Mouse (Mus musculus): ENCODE results near the gene Edaradd.

Edaradd gene

DNA sequence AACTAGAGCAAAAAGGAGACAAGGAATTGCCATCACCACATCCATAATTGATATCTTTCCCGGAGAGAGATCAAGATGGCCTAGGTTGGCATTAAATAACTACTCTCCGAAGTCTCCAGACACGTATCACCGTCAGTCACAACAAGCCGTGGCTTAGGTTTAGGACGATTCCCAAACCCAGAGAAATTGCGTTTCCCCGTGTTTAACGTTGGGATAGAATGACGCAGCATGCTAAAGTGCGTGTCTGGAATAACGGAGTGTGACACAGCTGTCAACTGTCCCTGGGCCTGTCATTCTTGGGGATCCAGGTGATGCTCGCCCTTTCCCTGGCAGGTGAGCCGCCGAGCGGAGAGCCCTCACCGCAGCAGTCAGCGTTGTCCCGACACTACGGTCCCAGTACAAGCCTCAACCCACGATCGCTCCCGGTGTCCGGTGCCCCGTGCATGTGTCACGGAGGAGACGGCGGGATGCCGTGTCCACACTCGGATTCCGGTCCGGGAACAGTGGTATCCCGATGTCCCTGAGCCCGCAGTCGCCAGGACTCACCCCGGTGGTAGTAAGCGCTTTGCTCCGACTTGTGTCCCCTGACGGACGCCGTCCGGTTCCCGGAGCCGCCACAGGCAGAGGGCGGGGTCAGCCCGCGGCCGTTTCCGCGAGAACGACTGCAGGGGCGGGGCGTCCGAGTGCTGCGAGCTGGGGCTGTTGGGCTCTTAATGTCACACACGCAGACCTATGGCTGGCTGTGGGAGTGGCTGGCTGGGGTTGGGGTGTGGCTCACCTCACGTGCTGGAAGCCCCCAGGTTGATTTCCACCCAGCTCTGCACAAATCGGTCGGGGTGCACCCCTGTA lies 59.1 kb downstream of the Edaradd start:
- DNase-seq, result peak; percentile 93 to 95

DNA sequence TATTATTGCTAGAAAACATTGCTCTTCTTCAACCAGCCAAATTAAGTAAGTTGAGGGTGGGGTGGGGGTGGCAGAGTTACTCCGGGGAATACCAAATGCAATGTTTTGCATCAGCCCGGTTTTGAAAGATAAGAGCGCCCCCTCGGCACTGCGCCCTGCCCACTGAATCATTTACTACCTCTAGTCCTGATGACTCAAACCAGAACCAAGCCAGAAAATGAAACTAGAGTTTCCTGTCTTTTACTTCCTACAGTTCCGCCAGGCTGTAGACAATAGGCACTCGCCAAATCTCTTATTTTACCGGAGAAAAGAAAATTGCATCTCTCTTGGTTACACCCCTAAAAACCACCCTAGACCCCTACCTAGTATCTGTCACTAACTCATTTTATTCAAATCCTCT lies 59.8 kb downstream of the Edaradd start:
- peak; percentile 63 to 72 for DNase-seq

DNA sequence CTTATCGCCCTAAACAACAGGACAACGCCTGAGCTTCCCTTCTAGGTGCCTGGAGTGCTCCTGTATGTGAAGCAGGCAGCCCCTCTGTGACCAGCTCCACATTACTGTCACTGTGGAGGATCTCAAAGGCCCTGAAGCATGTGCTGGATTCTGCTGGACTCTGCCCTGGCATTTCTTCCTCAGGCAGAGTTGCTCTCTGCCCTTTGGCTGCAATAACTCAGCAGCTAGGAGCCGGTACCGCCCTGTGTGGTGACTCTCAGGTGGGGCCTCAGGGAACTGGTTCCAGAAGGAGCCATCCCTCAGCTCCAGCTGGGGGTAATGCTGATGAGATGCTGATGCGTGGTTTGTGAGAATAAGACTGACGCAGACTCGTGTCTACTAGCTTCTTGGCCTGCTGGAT lies 63.5 kb downstream of the Edaradd start:
- peak; percentile 67 to 70 for DNase-seq

DNA sequence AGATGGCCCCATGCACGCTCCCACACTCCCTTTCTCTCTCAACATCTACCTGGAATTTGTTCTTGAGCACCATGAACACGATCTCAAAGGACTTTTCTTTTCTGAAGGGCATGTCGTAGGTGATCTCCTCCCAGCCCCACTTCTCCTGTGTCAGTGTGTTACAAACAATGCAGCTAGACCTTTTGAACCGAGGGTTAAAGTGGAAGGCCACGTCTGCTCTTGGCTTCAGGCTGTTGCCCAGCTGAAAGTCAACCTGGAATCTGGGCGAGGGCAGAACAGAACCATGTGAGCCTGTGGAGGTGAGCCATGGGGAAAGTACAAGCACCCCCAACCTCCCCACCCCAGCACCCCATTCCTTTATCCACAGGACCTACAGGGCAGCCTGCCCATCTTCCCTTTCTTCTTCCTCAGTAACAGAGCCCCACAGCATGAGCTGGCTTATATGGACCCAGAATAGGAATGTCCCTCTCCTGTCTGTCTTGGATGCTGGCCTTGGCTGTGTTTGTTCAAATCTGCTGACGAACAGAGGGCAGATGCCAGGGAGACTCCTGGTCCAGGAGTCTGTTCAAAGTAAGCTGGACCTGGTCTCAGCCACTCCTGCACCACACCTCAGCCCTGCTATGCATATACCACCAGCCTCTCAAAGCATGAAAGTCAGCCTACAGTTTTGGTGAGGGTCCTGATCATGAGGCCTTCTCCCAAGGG lies 65.4 kb downstream of the Edaradd start:
- DNase-seq, result peak in 1 of 2 experiments; percentile 29

DNA sequence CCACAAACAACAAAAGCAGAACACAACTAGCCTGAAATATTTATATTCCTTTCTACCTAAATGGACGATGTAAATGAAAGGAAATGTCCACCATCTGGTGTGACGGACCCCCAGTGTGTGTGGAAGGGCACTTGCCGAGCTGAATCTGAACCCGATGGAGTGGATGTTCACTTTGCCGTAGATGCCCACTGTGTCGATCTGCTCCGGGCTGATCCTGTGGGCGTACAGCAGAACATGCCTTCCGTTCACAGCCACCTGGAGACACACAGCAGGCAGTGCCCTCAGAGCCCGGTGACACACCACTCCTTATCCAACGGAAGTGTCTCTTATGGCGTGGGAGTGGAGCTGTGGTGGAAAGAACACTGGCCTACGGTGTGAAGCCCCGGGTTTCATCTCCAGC lies 67.1 kb downstream of the Edaradd start:
- DNase-seq, result no peak

DNA sequence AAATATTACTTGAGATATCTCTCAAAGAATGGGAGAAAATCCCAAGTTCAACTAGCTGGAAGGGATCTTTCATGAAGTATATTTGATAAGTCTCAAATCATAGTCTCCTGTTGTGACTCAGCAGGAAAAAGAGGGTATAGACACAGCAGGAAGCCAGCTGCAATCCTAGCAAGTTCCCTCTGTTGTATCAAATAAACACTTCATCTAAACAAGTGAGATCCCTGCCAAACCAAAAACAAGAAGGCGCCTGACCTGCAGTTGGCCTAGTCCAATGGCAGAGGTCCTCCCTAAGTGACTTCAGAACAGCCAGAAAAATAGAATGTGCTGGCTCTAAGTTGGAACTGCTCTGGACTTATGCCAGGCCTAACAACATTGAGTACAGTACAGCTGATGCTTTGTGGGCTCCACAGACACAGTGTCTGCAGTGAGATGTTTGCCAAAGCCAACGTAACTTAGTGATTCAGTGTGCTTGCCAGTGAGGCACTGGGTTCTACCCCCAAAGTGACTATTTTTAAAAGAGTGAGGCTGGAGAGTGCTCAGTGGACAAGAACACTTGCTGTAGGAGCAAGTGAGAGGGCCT lies 78.1 kb downstream of the Edaradd start:
- peak; percentile 10 to 20 for DNase-seq

DNA sequence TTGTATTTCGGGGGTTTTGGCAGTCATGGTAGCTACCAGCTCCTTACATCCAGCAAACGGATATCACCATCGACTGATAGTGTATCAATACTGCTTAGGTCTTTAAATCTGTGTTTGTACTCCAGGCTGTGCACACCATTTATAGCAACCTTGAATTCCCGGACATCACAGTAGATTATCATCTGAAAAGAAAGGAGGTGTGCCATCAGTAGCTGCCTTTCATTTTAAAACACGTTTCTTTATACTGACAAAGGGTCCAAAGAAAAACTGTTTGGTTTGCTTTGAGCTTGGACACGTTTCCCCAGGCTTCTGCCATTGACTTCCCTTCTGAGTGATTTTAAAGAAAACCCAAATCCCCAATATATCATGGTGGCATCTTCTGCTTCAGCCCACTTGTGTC lies 79.4 kb downstream of the Edaradd start:
- no peak for DNase-seq

DNA sequence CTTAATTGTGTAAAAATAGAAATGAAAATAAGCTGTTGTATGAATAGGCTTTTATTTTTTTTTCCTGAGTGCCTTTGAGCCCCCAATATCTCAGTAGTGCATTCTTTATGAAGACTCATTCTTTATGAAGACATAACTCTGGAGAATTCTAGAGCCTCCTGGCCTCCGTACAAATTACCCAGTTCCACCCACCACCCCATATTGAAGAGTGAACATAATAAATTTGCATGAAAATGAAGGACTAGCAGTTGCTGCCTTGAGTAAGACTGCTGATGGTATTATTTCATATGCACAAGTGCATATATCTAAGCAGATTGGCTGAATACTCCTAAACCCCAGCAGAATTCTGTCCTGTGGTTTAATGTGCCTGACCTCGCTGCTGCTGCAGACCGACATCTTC lies 80.7 kb downstream of the Edaradd start:
- no peak for DNase-seq

DNA sequence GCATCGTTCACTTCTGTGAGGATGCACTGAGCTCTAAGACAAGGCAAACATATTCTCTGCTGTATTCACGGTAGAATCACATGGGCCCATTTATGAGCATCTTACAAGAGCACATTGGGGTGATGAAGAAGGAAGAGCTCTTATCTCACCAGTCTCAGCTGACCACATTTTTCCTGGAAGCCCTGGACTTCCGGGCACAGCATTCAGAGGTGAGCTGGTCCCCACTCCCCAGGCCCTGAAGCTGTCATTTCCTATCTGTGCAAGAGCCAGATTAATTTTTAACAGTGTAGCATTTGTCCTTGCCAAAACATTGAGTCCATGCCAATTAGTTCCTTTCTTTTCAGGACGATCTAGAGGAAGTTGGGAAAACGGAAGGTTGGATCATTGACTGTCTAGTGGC lies 86.4 kb downstream of the Edaradd start:
- DNase-seq, result peak; percentile 23 to 35

DNA sequence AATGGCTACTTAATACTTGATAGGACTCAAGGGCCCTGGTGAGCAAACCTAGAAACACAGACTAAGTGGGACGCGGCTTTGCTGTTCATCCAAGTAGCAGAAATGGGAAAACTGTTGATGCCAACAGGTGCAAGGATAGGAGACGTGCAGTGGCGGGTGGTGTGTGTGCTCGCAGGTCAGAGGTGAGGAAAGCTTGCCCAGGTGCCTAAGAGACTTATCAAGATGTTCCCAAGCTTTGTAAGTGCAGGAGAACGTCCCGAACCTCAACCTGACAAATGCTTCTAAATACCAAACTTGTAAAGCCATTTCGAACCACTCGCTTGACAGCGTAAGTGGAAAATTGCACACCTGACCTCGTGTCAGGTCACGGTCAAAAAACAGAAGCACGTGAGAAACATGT lies 91.7 kb downstream of the Edaradd start:
- no peak for DNase-seq
